Mouse (Mus musculus) c-Kit-positive CD71-positive TER-119-negative erythroid progenitor cells, embryonic 14.5 days (primary cell): ENCODE results near the gene Rab42.
"Not testable (repeated sequence)": the region's sequence is repeated elsewhere in the genome, so short reads cannot be mapped to it uniquely, and the experiment has no call there.

Experiments
- DNase-seq: peaks from one replicate; pipeline ENCODE4 v3.0.0-alpha.2; 2013; ENCODE audit warnings: low read depth

Gene Rab42

GRCm38 (mm10) chr4:132311801-132312200 is 8.6 kb upstream of the Rab42 start:
- no peak for DNase-seq

DNA sequence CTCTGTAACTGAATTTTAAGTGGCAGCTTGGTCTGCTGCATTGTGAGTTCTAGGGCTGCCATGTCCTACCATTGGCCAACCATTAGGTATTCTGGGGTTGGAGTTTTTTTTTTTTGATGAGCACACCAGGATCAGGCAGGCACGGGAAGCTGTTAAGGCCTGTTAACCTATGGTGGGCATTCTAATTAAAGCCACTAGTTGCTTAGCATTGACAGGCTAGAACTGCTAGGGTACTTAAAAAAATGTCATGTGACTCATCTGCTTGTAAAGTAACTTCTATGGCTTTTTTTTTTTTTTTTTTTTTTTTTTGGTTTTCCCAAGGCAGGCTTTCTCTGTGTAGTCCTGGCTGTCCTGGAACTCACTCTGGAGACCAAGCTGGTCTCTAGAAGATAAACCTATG is 8.0 kb upstream of the Rab42 start:
- DNase-seq: no peak

- no peak for DNase-seq
Measured at GRCm38 (mm10) chr4:132309849-132310472, 6.8 kb upstream of the Rab42 start.

DNA sequence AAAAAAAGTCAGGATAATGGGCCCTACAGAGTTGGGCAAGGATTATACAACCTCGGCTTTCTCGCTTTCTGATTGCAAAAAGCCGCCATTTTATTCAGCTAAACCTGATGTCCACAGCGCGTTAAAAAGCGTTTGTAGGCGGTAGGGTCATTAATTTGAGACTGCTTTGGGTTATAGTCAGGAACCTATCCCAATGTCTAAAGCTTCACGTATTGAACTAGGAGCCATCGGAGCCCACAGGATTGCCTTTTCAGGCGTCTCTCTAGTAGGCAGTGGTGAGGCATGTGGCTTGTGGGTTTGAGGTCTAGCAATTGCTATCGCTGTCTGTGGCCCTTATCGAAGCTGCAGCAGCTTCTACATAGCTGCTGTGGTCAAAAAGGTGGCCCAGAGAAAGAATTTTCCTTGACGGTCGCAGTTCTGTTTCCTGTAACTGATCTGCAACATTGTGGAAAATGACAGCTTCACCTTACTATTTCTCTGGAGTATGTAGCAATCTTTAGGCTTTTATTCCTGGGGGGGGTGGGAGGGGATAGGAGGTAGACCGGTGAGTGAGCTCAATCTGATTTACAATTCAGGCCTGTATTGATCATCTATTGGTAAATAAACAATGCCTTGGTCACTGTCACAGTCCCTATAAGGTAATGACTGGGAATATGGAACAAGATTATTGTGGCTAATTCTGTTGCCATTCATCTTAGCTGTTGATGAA is 6.1 kb upstream of the Rab42 start:
- DNase-seq: no peak

DNA sequence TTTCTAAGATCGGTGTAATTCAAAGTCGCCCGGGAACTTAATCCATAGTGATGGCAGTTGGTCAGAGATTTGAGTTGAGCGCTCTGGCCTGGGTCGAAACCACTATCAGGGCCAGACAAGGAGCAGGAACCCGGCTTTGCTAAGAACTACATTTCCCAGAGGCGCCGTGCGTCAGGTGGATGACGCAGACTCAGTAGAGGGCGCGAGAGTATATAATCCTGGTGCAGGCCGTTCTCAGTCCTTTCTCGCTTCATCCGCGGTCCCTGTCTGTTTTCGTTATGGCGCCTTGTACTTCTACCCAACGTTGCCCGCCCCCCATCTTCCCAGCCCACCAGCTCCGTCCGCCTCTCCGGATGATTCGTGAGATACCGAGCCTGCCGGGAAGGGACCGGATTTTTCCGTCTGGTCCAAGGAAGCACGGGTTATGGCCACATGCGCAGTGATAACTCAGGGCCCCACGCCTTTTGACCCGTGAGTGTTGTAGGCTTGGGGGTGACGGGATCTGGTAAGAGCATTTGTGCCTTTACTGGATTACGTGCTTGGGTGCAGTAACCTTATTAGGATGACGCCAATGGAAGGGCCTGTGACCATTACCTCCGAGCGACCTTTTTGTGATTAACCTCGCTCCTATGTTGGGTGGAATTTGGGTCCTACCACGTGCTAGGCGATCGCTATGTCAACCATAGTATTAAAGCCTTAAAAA is 5.4 kb upstream of the Rab42 start:
- peak; percentile 82 for DNase-seq

DNA sequence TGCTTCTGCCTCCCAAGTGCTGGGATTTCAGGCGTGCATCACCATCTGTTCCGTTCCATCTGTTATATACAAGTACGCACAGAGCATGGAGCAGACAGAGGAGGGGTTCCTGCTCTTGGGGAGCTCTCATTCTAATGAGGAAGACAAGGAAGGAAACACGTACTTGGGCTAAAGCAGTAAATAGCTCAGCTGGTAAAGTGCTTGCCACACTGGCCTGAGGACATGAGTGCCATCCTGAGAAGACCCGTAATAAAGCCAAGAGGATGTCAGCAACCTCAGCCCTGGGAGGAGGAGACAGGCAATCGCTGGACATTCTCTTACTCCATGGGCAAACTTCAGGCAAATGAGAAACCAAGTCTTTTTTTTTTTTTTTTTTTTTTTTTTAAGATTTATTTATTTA is 2.8 kb upstream of the Rab42 start:
- no peak for DNase-seq

GRCm38 (mm10) chr4:132305276-132305675 is 2.1 kb upstream of the Rab42 start:
- DNase-seq: no peak

DNA sequence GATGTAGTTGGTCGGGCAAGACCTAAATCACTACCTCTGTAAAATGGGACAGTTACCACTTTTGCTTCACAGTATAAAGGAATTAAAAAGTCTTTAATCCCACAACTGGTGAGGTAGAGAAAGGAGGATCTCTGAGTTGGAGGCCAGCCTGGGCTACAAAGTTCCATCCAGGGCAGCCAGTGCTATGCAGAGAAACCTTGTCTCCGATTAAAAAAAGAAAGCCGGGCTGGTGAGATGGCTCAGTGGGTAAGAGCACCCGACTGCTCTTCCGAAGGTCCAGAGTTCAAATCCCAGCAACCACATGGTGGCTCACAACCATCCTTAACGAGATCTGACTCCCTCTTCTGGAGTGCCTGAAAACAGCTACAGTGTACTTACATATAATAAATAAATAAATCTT is 299 bp upstream of the Rab42 start:
- not testable (repeated sequence) for DNase-seq

DNA sequence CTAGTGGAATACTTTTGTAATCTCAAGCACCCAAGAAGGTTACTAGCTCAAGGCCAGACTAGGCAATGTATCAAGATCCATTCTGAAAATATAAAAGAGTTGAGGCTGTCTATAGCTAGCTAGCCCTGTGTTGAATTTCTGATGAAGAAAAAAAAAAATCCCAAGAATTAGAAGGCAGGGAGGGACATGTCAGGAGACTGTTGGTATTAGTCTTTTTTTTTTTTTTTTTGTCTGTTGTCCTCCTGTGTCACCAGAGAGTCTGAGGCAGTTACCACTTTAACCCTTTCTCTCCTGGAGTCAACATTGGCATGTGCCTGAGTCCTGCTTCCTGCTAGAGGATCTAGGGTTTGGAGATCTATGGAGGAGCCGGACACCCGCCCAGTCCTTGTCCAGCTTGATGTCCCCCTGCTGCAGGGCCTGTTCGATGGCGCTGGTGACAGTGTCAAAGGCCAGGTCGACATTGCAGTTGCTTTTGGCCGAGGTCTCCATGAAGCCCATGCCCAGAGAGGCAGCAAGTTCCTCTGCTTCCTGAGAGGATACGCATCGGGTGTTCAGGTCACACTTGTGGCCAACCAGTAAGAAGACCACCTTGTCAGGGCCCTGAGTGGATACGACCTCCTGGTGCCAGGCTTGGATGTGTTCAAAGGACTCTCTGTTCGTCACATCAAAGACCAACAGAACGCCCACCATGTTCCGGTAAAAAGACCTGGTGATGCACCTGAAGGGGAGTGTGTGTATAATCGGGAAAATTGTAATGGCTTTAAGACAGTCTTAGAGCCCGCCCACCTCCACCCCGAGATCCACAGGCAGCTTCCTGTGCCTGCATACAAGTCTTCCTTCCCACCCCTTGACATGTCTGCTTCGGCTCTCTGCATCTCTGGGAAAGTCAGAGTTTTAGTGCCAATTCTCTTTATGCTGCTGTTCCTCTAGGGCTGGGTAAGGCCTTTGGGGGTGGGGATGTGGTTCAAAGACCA is 933 bp downstream of the Rab42 start:
- DNase-seq: no peak

DNA sequence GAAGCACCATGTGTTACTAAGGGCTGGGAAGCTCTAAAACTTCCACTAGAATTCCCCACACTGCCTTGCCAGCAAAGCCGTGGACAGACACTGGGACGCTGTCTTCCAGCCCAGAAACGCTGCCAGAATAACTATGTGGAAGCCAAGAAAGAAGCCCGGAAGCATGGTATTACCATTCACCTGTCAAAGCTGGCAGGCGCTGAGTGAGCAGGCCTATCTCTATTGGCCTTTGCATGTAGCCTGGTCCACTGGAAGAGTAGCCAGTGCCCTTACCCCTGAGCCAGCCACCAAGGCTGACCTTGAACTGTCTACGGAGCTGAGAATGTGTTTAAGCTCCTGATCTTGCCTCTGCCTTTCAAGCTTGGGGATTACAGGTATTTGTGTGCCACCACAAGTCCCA is 1.7 kb downstream of the Rab42 start:
- no peak for DNase-seq

- DNase-seq: no peak
Measured at GRCm38 (mm10) chr4:132299849-132300248, 3.3 kb downstream of the Rab42 start.

DNA sequence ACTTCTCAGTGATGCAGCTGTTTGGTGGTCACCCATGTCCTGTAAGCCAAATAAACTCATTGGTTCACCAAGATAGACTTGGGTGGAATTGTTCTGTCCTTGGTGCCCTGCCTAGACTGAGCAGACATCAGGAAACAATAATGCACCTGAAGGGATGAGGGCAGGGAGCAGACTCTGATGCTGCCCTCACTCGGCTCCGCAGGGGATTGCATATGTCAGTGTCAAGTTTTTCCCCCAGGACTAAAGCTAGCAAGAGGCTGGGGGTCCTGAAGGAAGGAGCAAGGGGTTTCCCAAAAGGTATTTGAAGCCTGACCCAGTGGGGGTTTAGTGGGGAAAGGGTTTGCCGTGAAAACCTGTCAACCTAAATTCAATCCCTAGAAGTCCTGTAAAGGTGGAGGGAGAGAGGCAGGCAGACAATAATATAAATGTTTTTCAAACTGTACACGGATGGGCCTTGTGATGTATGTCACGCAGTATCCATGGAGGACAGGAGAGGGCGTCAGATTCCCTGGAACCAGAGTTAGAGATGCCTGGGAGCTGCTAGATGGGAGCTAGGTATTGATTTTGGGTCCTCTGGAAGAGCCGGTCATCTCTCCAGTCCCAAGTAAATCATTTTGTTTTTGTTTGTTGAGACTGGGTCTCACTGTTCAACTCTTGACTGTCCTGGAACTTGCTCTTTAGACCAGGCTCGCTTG is 7.3 kb downstream of the Rab42 start:
- no peak for DNase-seq

GRCm38 (mm10) chr4:132293682-132294240 is 9.4 kb downstream of the Rab42 start:
- no peak for DNase-seq

DNA sequence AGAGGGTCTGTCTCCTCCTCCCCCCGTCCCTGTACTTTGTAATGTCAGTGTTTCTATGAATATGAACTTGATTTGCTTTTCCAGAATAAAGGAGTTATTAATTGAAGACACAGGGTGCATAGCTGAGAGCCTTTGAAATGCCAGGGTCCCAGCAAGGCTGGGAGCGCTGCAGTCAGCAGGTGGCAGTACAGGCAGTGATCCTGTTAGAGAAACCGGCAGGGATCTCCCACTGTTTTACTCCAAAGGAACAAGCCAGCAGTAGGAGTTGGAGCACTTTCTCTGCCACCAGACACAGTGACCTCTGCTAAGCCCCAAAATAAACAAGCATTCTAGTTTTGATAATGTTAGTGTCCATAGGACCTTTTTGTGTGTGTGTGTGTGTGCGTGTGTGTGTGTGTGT is 10.2 kb downstream of the Rab42 start:
- DNase-seq: no peak

- DNase-seq: no peak
Measured at GRCm38 (mm10) chr4:132291624-132292335, 11.4 kb downstream of the Rab42 start.

DNA sequence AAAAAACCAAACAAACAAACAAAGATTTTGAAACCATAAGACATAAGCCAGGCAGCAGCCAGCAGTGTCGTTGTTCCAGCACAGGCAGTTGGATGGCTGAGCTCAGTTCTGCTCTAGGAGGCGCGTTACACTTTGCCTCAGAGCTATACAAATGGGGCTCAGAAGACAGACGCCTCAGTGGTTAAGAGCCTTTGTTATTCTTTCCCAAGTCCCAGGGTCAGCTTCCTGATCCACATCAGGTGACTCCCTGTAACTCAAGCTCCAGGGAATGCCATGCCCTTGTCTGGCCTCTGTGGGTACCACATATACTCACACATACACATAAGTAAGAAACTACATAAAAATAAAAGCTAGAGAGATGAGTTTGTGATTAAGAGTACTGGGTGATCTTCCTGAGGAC is 12.1 kb downstream of the Rab42 start:
- no peak for DNase-seq

GRCm38 (mm10) chr4:132288840-132289239 is 14.3 kb downstream of the Rab42 start:
- not testable (repeated sequence) for DNase-seq

GRCm38 (mm10) chr4:132275949-132276348 is 27.2 kb downstream of the Rab42 start:
- DNase-seq: peak; percentile 61

GRCm38 (mm10) chr4:132274156-132274862 is 28.9 kb downstream of the Rab42 start, which contains the start of gene Taf12:
Gene Taf12 (plus strand): TSS chr4:132274375.
- DNase-seq: peak; percentile 91

GRCm38 (mm10) chr4:132273166-132273565 is 30.0 kb downstream of the Rab42 start:
- no peak for DNase-seq
